Mouse (Mus musculus) stomach, postnatal 0 days (tissue): ENCODE data around the gene Mrpl23. TPM values are rescaled to one million over a fixed set of nuclear protein-coding genes. Genes with fewer than 3 reads are reported as not detected.

Experiments used
- ATAC-seq: fragments of 200-750 bp; cut with Nextera tagmentation; 2 replicates; pipeline ENCODE4 v1.8.0; 2017; ENCODE audit not compliant: low FRiP score, low TSS enrichment
- DNase-seq: peaks from one replicate; pipeline ENCODE4 v3.0.0-alpha.2; 2016; ENCODE audit warnings: low spot score
- H3K27ac ChIP-seq: fragments of 300-500 bp; sonication (generic); replicated peaks from 2 replicates; pipeline ENCODE4 v1.5.1; 2014; ENCODE audit warnings: mild to moderate bottlenecking, control low read depth
- H3K27me3 ChIP-seq: fragments of 300-500 bp; sonication (generic); 2 replicates; pipeline ENCODE4 v1.6.1; 2014; ENCODE audit warnings: low read length; ENCODE audit not compliant: control insufficient read depth, insufficient read depth
- H3K36me3 ChIP-seq: fragments of 300-500 bp; sonication (generic); 2 replicates; pipeline ENCODE4 v1.6.1; 2014; ENCODE audit warnings: low read length, mixed read lengths; ENCODE audit not compliant: control insufficient read depth, insufficient read depth
- H3K4me1 ChIP-seq: fragments of 300-500 bp; sonication (generic); replicated peaks from 2 replicates; pipeline ENCODE4 v1.6.1; 2014; ENCODE audit warnings: antibody characterized with exemption; ENCODE audit not compliant: control insufficient read depth, insufficient read depth
- H3K4me2 ChIP-seq: fragments of 300-500 bp; sonication (generic); replicated peaks from 2 replicates; pipeline ENCODE4 v1.6.1; 2014; ENCODE audit warnings: low read depth, mild to moderate bottlenecking, control low read depth, moderate library complexity
- H3K4me3 ChIP-seq: fragments of 300-500 bp; sonication (generic); 2 replicates; pipeline ENCODE4 v1.5.1; 2014; ENCODE audit warnings: low read depth, low read length, control low read depth
- H3K9ac ChIP-seq: fragments of 300-500 bp; sonication (generic); 2 replicates; pipeline ENCODE4 v1.6.1; 2014; ENCODE audit warnings: mild to moderate bottlenecking, low read length, control low read depth, mixed read lengths
- H3K9me3 ChIP-seq: fragments of 300-500 bp; sonication (generic); 2 replicates; pipeline ENCODE4 v1.6.1; 2016; ENCODE audit warnings: low read length; ENCODE audit not compliant: control insufficient read depth
- CTCF ChIP-seq: IDR thresholded peaks from 2 replicates; pipeline ENCODE4 v1.5.1; 2016; ENCODE audit warnings: antibody characterized with exemption, low read depth, mild to moderate bottlenecking, moderate library complexity
- EP300 ChIP-seq: optimal IDR thresholded peaks from 2 replicates; pipeline ENCODE3; 2016; ENCODE audit warnings: antibody characterized with exemption
- WGBS: fragments of 180-500 bp; shearing (Covaris S2); extraction: QIAGEN DNeasy Blood & Tissue Kit; methylation state at CpG from one replicate; pipeline ENCODE4 v1.1.7; 2014; 5-methylcytosine and 5-hydroxymethylcytosine counted together
- microRNA counts: library from miRNA; unstranded; fragments of <30 nt; microRNA quantifications from one replicate; lab custom pipeline; 2015
- microRNA-seq: library from miRNA; unstranded; fragments of <30 nt; microRNA quantifications from one replicate; pipeline ENCODE4, GENCODE M21; 2016
- polyA plus RNA-seq: library from polyadenylated mRNA; unstranded; fragments of >200 nt; fragmentation: Nextera tagmentation; extraction: Ambion mirVana; gene quantifications from 2 replicates; pipeline ENCODE4 v1.2.1, GENCODE M21; 2015

Mrpl23 gene
- polyA plus RNA-seq, 1 experiment from 2014 or later = 17.7 TPM

- DNase-seq (peak; percentile 23), ATAC-seq (peak; percentile 11; the same call in 1 of the 2 replicates)
- Histone ChIP-seq H3K9ac (no peak overlapping the region), H3K9me3 (no peaks in the 10 kb centered on the region), H3K4me1 (no peaks in the 10 kb centered on the region), H3K27ac (0 out of 2 replicates have a peak overlapping the region, but pooled peaks have one; percentile 35), H3K36me3 (no peaks in the 10 kb centered on the region), H3K4me3 (no peak overlapping the region), H3K27me3 (no peaks in the 10 kb centered on the region), H3K4me2 (no peak overlapping the region)
- no peak for TF ChIP-seq EP300
- no peak for TF ChIP-seq CTCF
- WGBS = 52% methylated on average over 9 of the region's 9 CpGs
Measured at GRCm38 (mm10) chr7:142588282-142588941, 55.9 kb downstream of the Mrpl23 start.

MicroRNA genes within 50 kb of the gene (microRNA counts, 519-probe panel; counts per million panel counts)
- microRNA mmu-miR-675-3p (lab: Ali Mortazavi, UCI) = 4,109 counts per million, percentile 32 among the panel's probes with 10 or more counts
- microRNA mmu-miR-675-5p (lab: Ali Mortazavi, UCI) = not detected

Small RNAs within 50 kb of the gene (microRNA-seq; reads per million reads assigned to microRNA genes)
- 87.1 reads per million, percentile 43 among the genes with 10 or more reads in this experiment for gene Mir675

Other genes starting within 250 kb of the Mrpl23 start
- not detected in 2 replicates for gene Krtap5-1, start 235.6 kb upstream of the Mrpl23 start, polyA plus RNA-seq
- not detected in 2 replicates for gene Krtap5-4, start 229.1 kb upstream of the Mrpl23 start, polyA plus RNA-seq
- gene Ifitm10, start 158.9 kb upstream of the Mrpl23 start, polyA plus RNA-seq = 9.9 and 12.0 TPM in 2 replicates
- gene Gm49369, start 150.0 kb upstream of the Mrpl23 start, polyA plus RNA-seq = 0.80 and 0.81 TPM in 2 replicates
- gene Ctsd, start 144.6 kb upstream of the Mrpl23 start, polyA plus RNA-seq = 798 and 841 TPM in 2 replicates
- gene Syt8, start 97.8 kb upstream of the Mrpl23 start, polyA plus RNA-seq = 70.7 and 78.9 TPM in 2 replicates
- 19.1 and 19.6 TPM in 2 replicates for gene Tnni2, start 90.9 kb upstream of the Mrpl23 start, polyA plus RNA-seq
- gene Lsp1, start 71.9 kb upstream of the Mrpl23 start, polyA plus RNA-seq = 107 and 110 TPM in 2 replicates
- 8.0 and 11.7 TPM in 2 replicates for gene Tnnt3, start 33.9 kb upstream of the Mrpl23 start, polyA plus RNA-seq
- gene Igf2, start 134.1 kb downstream of the Mrpl23 start, polyA plus RNA-seq = 287 and 390 TPM in 2 replicates
- not detected in 2 replicates for gene Gm49394, start 137.3 kb downstream of the Mrpl23 start, polyA plus RNA-seq
- 1.7 and 6.5 TPM in 2 replicates for gene Ins2, start 210.7 kb downstream of the Mrpl23 start, polyA plus RNA-seq